Mouse (Mus musculus): ENCODE measurements at regions not wholly inside any gene's neighbourhood (a gene's known extent, or its start where the extent isn't known, plus 50 kb on each side); places are given as distances from the start of the nearest gene placed in this dataset.

GRCm38 (mm10) chr8:116215909-116216308 lies 288.9 kb upstream of the Dynlrb2 start:
- no peak overlapping the region for H3K27ac ChIP-seq (replicated peaks; ENCODE audit: low read depth, low read length)
- H3K4me3 ChIP-seq (ENCODE audit: low read depth, low read length), result no peak overlapping the region
- H3K4me1 ChIP-seq (ENCODE audit: control insufficient read depth, insufficient read depth, low read length), result no peaks in the 10 kb centered on the region
- no peak overlapping the region for H3K9ac ChIP-seq (ENCODE audit: low read depth, low read length)
- ATAC-seq (ENCODE audit: low read depth) (no peak), DNase-seq (ENCODE audit: low spot score) (no peak)
- H3K4me2 ChIP-seq (ENCODE audit: low read depth, low read length), result no peak overlapping the region
- WGBS, result 66% methylated on average over 5 of the region's 5 CpGs
- H3K36me3 ChIP-seq (ENCODE audit: control insufficient read depth, insufficient read depth, low read length), result no peaks in the 10 kb centered on the region
- no peaks in the 10 kb centered on the region; the same call in 1 of the 2 replicates for H3K9me3 ChIP-seq (ENCODE audit: control insufficient read depth, low read length)
- H3K27me3 ChIP-seq (replicated peaks; ENCODE audit: control insufficient read depth, insufficient read depth, low read length), result no peaks in the 10 kb centered on the region

DNA sequence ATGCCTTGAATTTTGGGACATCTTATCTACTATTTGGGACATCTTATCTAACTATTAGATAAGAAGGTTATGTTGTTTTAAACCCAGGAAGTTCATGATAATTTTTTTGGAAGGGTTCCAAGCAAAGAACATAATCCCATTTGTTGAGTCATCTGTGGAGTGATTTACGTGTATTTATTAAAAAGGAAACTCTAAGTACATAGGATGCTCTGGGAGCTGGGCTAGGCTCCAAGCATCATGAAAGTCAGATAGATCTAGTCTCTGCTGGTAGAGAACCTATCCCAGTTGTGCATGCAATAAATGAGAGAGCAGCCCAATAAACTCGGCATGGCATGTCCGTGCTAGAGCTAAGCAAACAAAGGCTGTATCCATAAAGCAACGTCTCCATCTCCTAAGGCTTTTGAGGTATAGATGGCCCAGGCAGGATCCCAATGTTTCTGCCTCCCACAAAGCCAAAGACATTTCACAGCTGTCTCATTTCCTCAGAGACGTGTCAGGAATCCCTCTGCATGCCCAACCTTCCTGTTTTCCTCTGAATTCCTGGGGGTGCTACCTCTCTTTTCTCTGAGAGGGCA lies 289.4 kb upstream of the Dynlrb2 start:
- ATAC-seq (ENCODE audit: low read depth) (no peak), DNase-seq (ENCODE audit: low spot score) (no peak)
- no peak overlapping the region for H3K9ac ChIP-seq (ENCODE audit: low read depth, low read length)
- H3K4me1 ChIP-seq (ENCODE audit: control insufficient read depth, insufficient read depth, low read length), result no peaks in the 10 kb centered on the region
- H3K9me3 ChIP-seq (ENCODE audit: control insufficient read depth, low read length), result no peaks in the 10 kb centered on the region; the same call in 1 of the 2 replicates
- no peaks in the 10 kb centered on the region for H3K27me3 ChIP-seq (replicated peaks; ENCODE audit: control insufficient read depth, insufficient read depth, low read length)
- no peak overlapping the region for H3K4me2 ChIP-seq (ENCODE audit: low read depth, low read length)
- H3K4me3 ChIP-seq (ENCODE audit: low read depth, low read length), result no peak overlapping the region
- WGBS, result 59% methylated on average over 5 of the region's 5 CpGs
- H3K36me3 ChIP-seq (ENCODE audit: control insufficient read depth, insufficient read depth, low read length), result no peaks in the 10 kb centered on the region
- H3K27ac ChIP-seq (replicated peaks; ENCODE audit: low read depth, low read length), result no peak overlapping the region

DNA sequence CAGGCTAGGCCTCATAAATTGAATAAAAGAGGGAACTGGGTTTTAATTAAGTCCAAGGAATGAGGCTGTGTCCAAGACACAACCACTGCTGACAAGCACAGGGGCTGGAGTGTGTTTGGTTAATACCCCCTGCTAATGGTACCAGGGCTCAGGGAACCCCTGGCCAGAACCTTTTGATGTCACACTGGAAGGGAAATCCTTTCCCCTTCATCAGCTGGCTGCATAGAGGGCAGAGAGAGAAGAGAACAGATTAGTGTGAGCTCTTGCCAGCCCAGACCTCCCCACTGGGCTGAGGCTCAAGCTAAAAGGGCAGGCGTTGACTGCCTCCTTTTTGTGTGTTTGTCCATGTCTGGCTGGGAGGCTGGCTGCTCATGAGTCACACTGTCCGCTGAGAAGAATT lies 301.1 kb upstream of the Dynlrb2 start:
- Histone ChIP-seq H3K9ac (ENCODE audit: low read depth, low read length) (no peak overlapping the region), H3K4me1 (ENCODE audit: control insufficient read depth, insufficient read depth, low read length) (peaks cover 8% of the 10 kb centered on the region; the same call in 1 of the 2 replicates), H3K9me3 (ENCODE audit: control insufficient read depth, low read length) (peaks cover 7% of the 10 kb centered on the region; the same call in 1 of the 2 replicates), H3K27ac (replicated peaks; ENCODE audit: low read depth, low read length) (no peak overlapping the region), H3K27me3 (replicated peaks; ENCODE audit: control insufficient read depth, insufficient read depth, low read length) (no peaks in the 10 kb centered on the region), H3K4me3 (ENCODE audit: low read depth, low read length) (no peak overlapping the region), H3K4me2 (ENCODE audit: low read depth, low read length) (no peak overlapping the region), H3K36me3 (ENCODE audit: control insufficient read depth, insufficient read depth, low read length) (no peaks in the 10 kb centered on the region)
- ATAC-seq (ENCODE audit: low read depth) (no peak), DNase-seq (ENCODE audit: low spot score) (no peak)
- 35% methylated on average over 2 of the region's 2 CpGs for WGBS

DNA sequence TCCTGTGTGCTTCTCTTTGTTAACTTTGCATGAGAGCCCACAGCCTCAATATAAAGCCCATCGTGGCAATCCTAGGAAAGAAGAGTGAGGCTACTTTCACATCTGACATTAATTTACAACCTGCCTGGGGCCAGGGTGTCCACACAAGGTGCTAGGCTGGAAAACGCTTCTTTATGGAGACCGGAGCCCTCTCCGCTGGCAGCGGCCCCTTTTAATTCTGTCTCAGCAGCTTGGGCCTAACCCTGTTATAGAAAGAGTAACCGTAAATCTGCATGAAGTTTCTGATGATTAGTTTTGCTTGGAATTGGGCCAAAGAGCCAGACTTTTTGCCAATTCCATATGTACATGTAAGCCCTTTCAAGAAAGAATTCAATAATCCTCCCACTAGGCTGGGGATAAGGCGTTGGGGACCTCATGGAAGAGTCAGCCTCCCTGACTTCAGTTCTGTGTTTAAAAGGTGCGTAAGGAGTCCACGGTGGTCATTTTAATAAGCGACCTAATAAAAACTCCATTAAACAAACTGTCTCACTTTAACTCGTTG lies 304.2 kb upstream of the Dynlrb2 start:
- ATAC-seq (ENCODE audit: low read depth), result no peak
- Histone ChIP-seq H3K4me2 (ENCODE audit: low read depth, low read length) (no peak overlapping the region), H3K9ac (ENCODE audit: low read depth, low read length) (no peak overlapping the region), H3K4me1 (ENCODE audit: control insufficient read depth, insufficient read depth, low read length) (peaks cover 8% of the 10 kb centered on the region; the same call in 1 of the 2 replicates), H3K27ac (replicated peaks; ENCODE audit: low read depth, low read length) (no peak overlapping the region), H3K4me3 (ENCODE audit: low read depth, low read length) (no peak overlapping the region), H3K9me3 (ENCODE audit: control insufficient read depth, low read length) (no peaks in the 10 kb centered on the region), H3K27me3 (replicated peaks; ENCODE audit: control insufficient read depth, insufficient read depth, low read length) (no peaks in the 10 kb centered on the region), H3K36me3 (ENCODE audit: control insufficient read depth, insufficient read depth, low read length) (no peaks in the 10 kb centered on the region)
- peak; percentile 86 for DNase-seq (ENCODE audit: low spot score)
- WGBS, result 35% methylated on average over 11 of the region's 11 CpGs

DNA sequence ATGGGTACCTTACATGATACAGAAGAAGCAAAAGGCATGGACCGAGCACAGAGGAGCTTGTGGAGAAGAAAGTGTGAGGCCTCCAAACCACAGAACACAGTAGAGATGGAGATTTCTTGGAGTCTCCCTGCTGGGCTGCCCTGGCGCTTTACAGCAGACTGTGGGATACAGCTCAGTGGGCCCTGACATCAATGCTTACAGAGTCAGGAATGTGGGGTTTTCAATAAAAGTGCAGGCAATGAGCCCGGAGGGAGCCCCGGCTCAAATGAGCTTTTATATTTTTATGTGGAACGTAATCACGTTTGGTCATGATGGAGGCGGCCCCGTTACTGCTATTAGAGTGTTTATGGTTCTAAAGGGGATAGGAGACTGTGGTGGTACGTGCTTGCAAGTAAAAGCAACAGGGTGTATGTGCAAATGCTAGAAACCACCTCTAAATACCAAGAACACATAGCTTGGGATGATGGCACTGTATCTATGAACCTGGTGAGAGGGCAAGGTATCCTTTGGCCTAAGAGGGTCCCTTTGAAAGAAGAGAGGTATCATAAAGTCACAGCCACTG lies 308.1 kb upstream of the Dynlrb2 start:
- Histone ChIP-seq H3K27ac (replicated peaks; ENCODE audit: low read depth, low read length) (no peak overlapping the region), H3K4me2 (ENCODE audit: low read depth, low read length) (no peak overlapping the region), H3K9me3 (ENCODE audit: control insufficient read depth, low read length) (no peaks in the 10 kb centered on the region), H3K27me3 (replicated peaks; ENCODE audit: control insufficient read depth, insufficient read depth, low read length) (no peaks in the 10 kb centered on the region), H3K4me1 (ENCODE audit: control insufficient read depth, insufficient read depth, low read length) (peaks cover 8% of the 10 kb centered on the region; the same call in 1 of the 2 replicates), H3K4me3 (ENCODE audit: low read depth, low read length) (no peak overlapping the region), H3K36me3 (ENCODE audit: control insufficient read depth, insufficient read depth, low read length) (no peaks in the 10 kb centered on the region), H3K9ac (ENCODE audit: low read depth, low read length) (no peak overlapping the region)
- 68% methylated on average over 9 of the region's 9 CpGs for WGBS
- DNase-seq (ENCODE audit: low spot score), result peak; percentile 19
- ATAC-seq (ENCODE audit: low read depth), result no peak

GRCm38 (mm10) chr8:116192096-116192495 lies 312.7 kb upstream of the Dynlrb2 start:
- Histone ChIP-seq H3K27me3 (replicated peaks; ENCODE audit: control insufficient read depth, insufficient read depth, low read length) (no peaks in the 10 kb centered on the region), H3K27ac (replicated peaks; ENCODE audit: low read depth, low read length) (no peak overlapping the region), H3K4me3 (ENCODE audit: low read depth, low read length) (no peak overlapping the region), H3K4me2 (ENCODE audit: low read depth, low read length) (no peak overlapping the region), H3K9me3 (ENCODE audit: control insufficient read depth, low read length) (no peaks in the 10 kb centered on the region), H3K4me1 (ENCODE audit: control insufficient read depth, insufficient read depth, low read length) (no peaks in the 10 kb centered on the region), H3K36me3 (ENCODE audit: control insufficient read depth, insufficient read depth, low read length) (no peaks in the 10 kb centered on the region), H3K9ac (ENCODE audit: low read depth, low read length) (no peak overlapping the region)
- 20% methylated on average over 3 of the region's 3 CpGs for WGBS
- no peak for ATAC-seq (ENCODE audit: low read depth)
- no peak for DNase-seq (ENCODE audit: low spot score)

- peak; percentile 56 for DNase-seq (ENCODE audit: low spot score)
- H3K9ac ChIP-seq (ENCODE audit: low read depth, low read length), result no peak overlapping the region
- no peak overlapping the region for H3K4me2 ChIP-seq (ENCODE audit: low read depth, low read length)
- H3K4me1 ChIP-seq (ENCODE audit: control insufficient read depth, insufficient read depth, low read length), result no peaks in the 10 kb centered on the region
- H3K9me3 ChIP-seq (ENCODE audit: control insufficient read depth, low read length), result no peaks in the 10 kb centered on the region
- WGBS, result 87% methylated on average over 7 of the region's 7 CpGs
- H3K36me3 ChIP-seq (ENCODE audit: control insufficient read depth, insufficient read depth, low read length), result no peaks in the 10 kb centered on the region
- H3K27me3 ChIP-seq (replicated peaks; ENCODE audit: control insufficient read depth, insufficient read depth, low read length), result no peaks in the 10 kb centered on the region
- no peak for ATAC-seq (ENCODE audit: low read depth)
- no peak overlapping the region for H3K27ac ChIP-seq (replicated peaks; ENCODE audit: low read depth, low read length)
- H3K4me3 ChIP-seq (ENCODE audit: low read depth, low read length), result no peak overlapping the region
These were observed 319.6 kb upstream of the Dynlrb2 start for GRCm38 (mm10) chr8:116185206-116185605.

GRCm38 (mm10) chr8:116184241-116184640 lies 320.5 kb upstream of the Dynlrb2 start:
- 83% methylated on average over 8 of the region's 8 CpGs for WGBS
- no peak overlapping the region for H3K4me3 ChIP-seq (ENCODE audit: low read depth, low read length)
- no peak overlapping the region for H3K9ac ChIP-seq (ENCODE audit: low read depth, low read length)
- no peak for DNase-seq (ENCODE audit: low spot score)
- no peaks in the 10 kb centered on the region for H3K27me3 ChIP-seq (replicated peaks; ENCODE audit: control insufficient read depth, insufficient read depth, low read length)
- no peaks in the 10 kb centered on the region for H3K9me3 ChIP-seq (ENCODE audit: control insufficient read depth, low read length)
- no peaks in the 10 kb centered on the region for H3K4me1 ChIP-seq (ENCODE audit: control insufficient read depth, insufficient read depth, low read length)
- ATAC-seq (ENCODE audit: low read depth), result no peak
- no peaks in the 10 kb centered on the region for H3K36me3 ChIP-seq (ENCODE audit: control insufficient read depth, insufficient read depth, low read length)
- H3K4me2 ChIP-seq (ENCODE audit: low read depth, low read length), result no peak overlapping the region
- no peak overlapping the region for H3K27ac ChIP-seq (replicated peaks; ENCODE audit: low read depth, low read length)

GRCm38 (mm10) chr8:116177946-116178345 lies 326.8 kb upstream of the Dynlrb2 start:
- Histone ChIP-seq H3K4me3 (ENCODE audit: low read depth, low read length) (no peak overlapping the region), H3K4me1 (ENCODE audit: control insufficient read depth, insufficient read depth, low read length) (no peaks in the 10 kb centered on the region), H3K36me3 (ENCODE audit: control insufficient read depth, insufficient read depth, low read length) (no peaks in the 10 kb centered on the region), H3K9me3 (ENCODE audit: control insufficient read depth, low read length) (no peaks in the 10 kb centered on the region), H3K27me3 (replicated peaks; ENCODE audit: control insufficient read depth, insufficient read depth, low read length) (no peaks in the 10 kb centered on the region), H3K9ac (ENCODE audit: low read depth, low read length) (no peak overlapping the region), H3K4me2 (ENCODE audit: low read depth, low read length) (no peak overlapping the region), H3K27ac (replicated peaks; ENCODE audit: low read depth, low read length) (no peak overlapping the region)
- ATAC-seq (ENCODE audit: low read depth) (no peak), DNase-seq (ENCODE audit: low spot score) (no peak)
- WGBS, result 33% methylated on average over 2 of the region's 2 CpGs
